ENCODE assay signal across 8 mouse cellular contexts in the genomic region with DNA sequence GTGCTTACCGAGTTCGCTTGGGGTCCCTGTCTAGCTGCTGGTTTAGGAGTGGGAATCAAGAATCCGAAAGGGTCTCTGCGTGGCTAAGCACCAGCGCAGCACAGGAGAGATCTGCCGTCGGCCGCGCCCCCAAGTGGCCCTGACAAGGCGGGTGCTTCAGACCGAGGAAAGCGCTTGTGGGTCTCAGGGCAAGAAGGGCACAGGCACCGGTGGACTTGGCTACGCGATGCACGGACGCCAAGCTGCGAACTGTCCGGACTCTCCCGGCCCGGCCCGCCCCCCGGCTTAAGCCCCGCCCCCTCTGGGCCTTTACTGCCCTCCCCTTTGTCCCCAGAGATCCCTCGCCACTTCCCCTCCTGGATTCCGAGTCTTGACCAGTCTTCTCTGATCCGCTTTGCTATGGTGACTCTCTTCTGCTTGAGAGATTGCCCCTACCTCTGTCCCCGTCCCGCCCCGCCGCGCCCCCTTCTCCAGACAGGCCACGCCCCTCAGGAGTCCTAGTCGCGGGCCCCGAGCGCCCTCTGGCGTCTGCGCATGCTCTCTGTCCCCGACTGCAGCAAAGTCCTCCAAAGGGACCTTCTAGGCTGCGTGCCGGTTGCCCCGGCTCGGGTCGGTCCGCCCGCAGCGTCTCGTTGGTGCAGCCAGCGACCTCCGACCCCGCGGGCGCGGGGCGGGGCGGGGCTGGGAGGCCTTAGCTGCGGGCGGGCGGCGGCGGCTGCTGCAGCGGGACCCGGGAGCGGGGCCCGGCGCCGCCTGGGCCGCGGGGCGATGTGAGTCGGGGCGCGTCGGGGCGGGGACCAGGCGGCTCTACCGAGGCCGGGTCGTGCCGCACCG. TPM values are rescaled to one million over a fixed set of nuclear protein-coding genes. Genes with fewer than 3 reads are reported as not detected.
DNase-seq lines count a peak whose midpoint lies in the region; ATAC-seq and TF ChIP-seq lines count a peak whose summit lies in the region.

A gene (minus strand): TSS at position 234 of the 834 bp plus-strand sequence.

- H3K4me3 ChIP-seq in ES-Bruce4 (ENCODE audit: low read depth, low read length): peak within 1 kb of the TSS; percentile 66
- peak within 1 kb of the TSS; percentile 76 for H3K4me3 ChIP-seq in forebrain, embryonic 13.5 days
- H3K4me3 ChIP-seq in liver, embryonic 15.5 days (replicated peaks): peak within 1 kb of the TSS; percentile 67
- peak within 1 kb of the TSS; percentile 48 for H3K4me3 ChIP-seq in neural tube, embryonic 11.5 days (ENCODE audit: low read depth, low read length)
- H3K4me3 ChIP-seq in stomach, embryonic 16.5 days (replicated peaks; ENCODE audit: low read length): peak within 1 kb of the TSS; percentile 77

- no peak for TF ChIP-seq EP300 in ES-Bruce4 (IDR thresholded peaks at IDR 0.05; ENCODE audit: insufficient read depth, low read depth, low read length)

- peak; percentile 98 to 99 for DNase-seq in heart, postnatal 10 days
- DNase-seq in kidney, postnatal 4 days: peak; percentile 99
- peak; percentile 98 for DNase-seq in neural tube, embryonic 11.5 days (ENCODE audit: low spot score)

- intact Hi-C loops in heart, postnatal 10 days (cut with DNase I): no loop called here

- H3K9ac ChIP-seq in ES-Bruce4 (ENCODE audit: low read depth, poor library complexity, severe bottlenecking): peak within 1 kb of the TSS; percentile 91
- H3K9ac ChIP-seq in forebrain, embryonic 13.5 days: peak within 1 kb of the TSS; percentile 85
- peak within 1 kb of the TSS; percentile 63 for H3K9ac ChIP-seq in liver, embryonic 15.5 days
- peak within 1 kb of the TSS; percentile 72 for H3K9ac ChIP-seq in neural tube, embryonic 11.5 days (ENCODE audit: low read length)
- H3K9ac ChIP-seq in stomach, embryonic 16.5 days (ENCODE audit: low read length): peak within 1 kb of the TSS; percentile 90

- no peaks in the 10 kb centered on the region for H3K9me3 ChIP-seq in ES-Bruce4 (replicated peaks; ENCODE audit: control insufficient read depth, insufficient read depth, low read length, poor library complexity, severe bottlenecking)
- H3K9me3 ChIP-seq in forebrain, embryonic 13.5 days (replicated peaks): no peaks in the 10 kb centered on the region
- no peaks in the 10 kb centered on the region for H3K9me3 ChIP-seq in liver, embryonic 15.5 days (replicated peaks)
- no peaks in the 10 kb centered on the region for H3K9me3 ChIP-seq in neural tube, embryonic 11.5 days (ENCODE audit: control insufficient read depth, low read length)
- no peaks in the 10 kb centered on the region for H3K9me3 ChIP-seq in stomach, embryonic 16.5 days (replicated peaks; ENCODE audit: control insufficient read depth, low read length)

- no peak for TF ChIP-seq POLR2A in ES-Bruce4 (IDR thresholded peaks at IDR 0.05; ENCODE audit: insufficient read depth, low read length)

- ATAC-seq in cerebellum, adult (ENCODE audit: insufficient number of reproducible peaks, low FRiP score, low TSS enrichment): peak; percentile 87
- ATAC-seq in forebrain, embryonic 13.5 days: peak; percentile 96
- peak; percentile 86 for ATAC-seq in liver, embryonic 15.5 days (ENCODE audit: insufficient read depth)
- peak; percentile 94 for ATAC-seq in neural tube, embryonic 11.5 days (ENCODE audit: insufficient read depth, low FRiP score, low TSS enrichment)
- ATAC-seq in stomach, embryonic 16.5 days (ENCODE audit: insufficient read depth, low FRiP score): peak; percentile 95

- H3K27ac ChIP-seq in ES-Bruce4 (ENCODE audit: insufficient read depth, low read length): no peak within 1 kb of the TSS
- H3K27ac ChIP-seq in forebrain, embryonic 13.5 days: peak within 1 kb of the TSS; percentile 40; the same call in 1 of the 2 replicates
- H3K27ac ChIP-seq in liver, embryonic 15.5 days (replicated peaks): 0 out of 2 replicates have a peak within 1 kb of the TSS, but pooled peaks have one; percentile 48
- peak within 1 kb of the TSS; percentile 45; the same call in 1 of the 2 replicates for H3K27ac ChIP-seq in neural tube, embryonic 11.5 days (ENCODE audit: low read depth, low read length)
- H3K27ac ChIP-seq in stomach, embryonic 16.5 days (ENCODE audit: low read length): peak within 1 kb of the TSS; percentile 64

- under 1% methylated on average over 78 of the region's 82 CpGs for WGBS in forebrain, embryonic 13.5 days
- WGBS in liver, embryonic 15.5 days (ENCODE audit: insufficient replicate concordance): under 1% methylated on average over 73 of the region's 82 CpGs
- 1% methylated on average over 58 of the region's 82 CpGs for WGBS in neural tube, embryonic 11.5 days
- under 1% methylated on average over 67 of the region's 82 CpGs for WGBS in stomach, embryonic 16.5 days

- peak; percentile 72 for TF ChIP-seq CTCF in ES-Bruce4 (IDR thresholded peaks at IDR 0.05; ENCODE audit: low read depth, low read length)

- no peaks in the 10 kb centered on the region for H3K27me3 ChIP-seq in ES-Bruce4 (ENCODE audit: control insufficient read depth, insufficient read depth, low read length, poor library complexity, severe bottlenecking)
- peaks cover 14% of the 10 kb centered on the region for H3K27me3 ChIP-seq in forebrain, embryonic 13.5 days
- peaks cover 73% of the 10 kb centered on the region for H3K27me3 ChIP-seq in liver, embryonic 15.5 days
- H3K27me3 ChIP-seq in neural tube, embryonic 11.5 days (ENCODE audit: control insufficient read depth, insufficient read depth, low read length): no peaks in the 10 kb centered on the region
- no peaks in the 10 kb centered on the region for H3K27me3 ChIP-seq in stomach, embryonic 16.5 days (ENCODE audit: control insufficient read depth, insufficient read depth, low read length)

- no peaks in the 10 kb centered on the region for H3K4me1 ChIP-seq in ES-Bruce4 (ENCODE audit: control insufficient read depth, insufficient read depth, low read length)
- H3K4me1 ChIP-seq in forebrain, embryonic 13.5 days: peaks cover 16% of the 10 kb centered on the region
- peaks cover 32% of the 10 kb centered on the region for H3K4me1 ChIP-seq in liver, embryonic 15.5 days (replicated peaks)
- no peaks in the 10 kb centered on the region for H3K4me1 ChIP-seq in neural tube, embryonic 11.5 days (ENCODE audit: control insufficient read depth, insufficient read depth, low read length)
- peaks cover 15% of the 10 kb centered on the region for H3K4me1 ChIP-seq in stomach, embryonic 16.5 days (ENCODE audit: control insufficient read depth, insufficient read depth, low read length)

- no peaks in the 10 kb centered on the region for H3K36me3 ChIP-seq in ES-Bruce4 (ENCODE audit: control insufficient read depth, insufficient read depth, low read length, poor library complexity, severe bottlenecking)
- peaks cover 8% of the 10 kb centered on the region; the same call in 1 of the 2 replicates for H3K36me3 ChIP-seq in forebrain, embryonic 13.5 days (ENCODE audit: poor library complexity, severe bottlenecking)
- H3K36me3 ChIP-seq in liver, embryonic 15.5 days (replicated peaks): no peaks in the 10 kb centered on the region
- H3K36me3 ChIP-seq in neural tube, embryonic 11.5 days (ENCODE audit: control insufficient read depth, insufficient read depth, low read length): no peaks in the 10 kb centered on the region
- H3K36me3 ChIP-seq in stomach, embryonic 16.5 days (ENCODE audit: control insufficient read depth, insufficient read depth, low read length): no peaks in the 10 kb centered on the region

- peak within 1 kb of the TSS; percentile 76 for H3K4me2 ChIP-seq in forebrain, embryonic 13.5 days
- H3K4me2 ChIP-seq in liver, embryonic 15.5 days: peak within 1 kb of the TSS; percentile 95
- peak within 1 kb of the TSS; percentile 66 for H3K4me2 ChIP-seq in neural tube, embryonic 11.5 days (ENCODE audit: low read depth)
- peak within 1 kb of the TSS; percentile 97 for H3K4me2 ChIP-seq in stomach, embryonic 16.5 days (ENCODE audit: low read depth, low read length)

RNA-seq across cellular contexts. Expression of the gene that starts here (rescaled TPM):
- polyA plus RNA-seq in ES-Bruce4 (2011; ENCODE audit: insufficient read depth, insufficient read length, low read depth, missing spikeins): 2.0 and 2.2 TPM in 2 replicates
- not detected in 2 replicates for polyA plus RNA-seq in forebrain, embryonic 13.5 days (2015; fragmentation: Nextera tagmentation; extraction: Ambion mirVana)
- total RNA-seq in heart, postnatal 10 days (2021): 1 to 10 TPM; 2.8 to 3.5 TPM
- not detected in 2 replicates for polyA plus RNA-seq in liver, embryonic 15.5 days (2015; fragmentation: Nextera tagmentation; extraction: Ambion mirVana)
- polyA plus RNA-seq in neural tube, embryonic 11.5 days (2014; fragmentation: Nextera tagmentation; extraction: Ambion mirVana): 0.84 and 2.7 TPM in 2 replicates
- 1.0 TPM in 1 of 2 replicates, not detected in the other for polyA plus RNA-seq in stomach, embryonic 16.5 days (2015; fragmentation: Nextera tagmentation; extraction: Ambion mirVana)

Comparison
In these comparisons a context has a peak if more than half of its experiments do, and no peak if none do; other contexts are left out.
1. Peak in ATAC-seq, H3K4me3 ChIP-seq, H3K27ac ChIP-seq, H3K9ac ChIP-seq and H3K4me2 ChIP-seq in forebrain, embryonic 13.5 days; RNA of the gene not detected or under 1 TPM.
2. Peak in ATAC-seq, H3K4me3 ChIP-seq, H3K27ac ChIP-seq, H3K9ac ChIP-seq and H3K4me2 ChIP-seq in liver, embryonic 15.5 days; RNA of the gene not detected or under 1 TPM.